8 mouse cellular contexts compared by ENCODE assay signal in the genomic region with DNA sequence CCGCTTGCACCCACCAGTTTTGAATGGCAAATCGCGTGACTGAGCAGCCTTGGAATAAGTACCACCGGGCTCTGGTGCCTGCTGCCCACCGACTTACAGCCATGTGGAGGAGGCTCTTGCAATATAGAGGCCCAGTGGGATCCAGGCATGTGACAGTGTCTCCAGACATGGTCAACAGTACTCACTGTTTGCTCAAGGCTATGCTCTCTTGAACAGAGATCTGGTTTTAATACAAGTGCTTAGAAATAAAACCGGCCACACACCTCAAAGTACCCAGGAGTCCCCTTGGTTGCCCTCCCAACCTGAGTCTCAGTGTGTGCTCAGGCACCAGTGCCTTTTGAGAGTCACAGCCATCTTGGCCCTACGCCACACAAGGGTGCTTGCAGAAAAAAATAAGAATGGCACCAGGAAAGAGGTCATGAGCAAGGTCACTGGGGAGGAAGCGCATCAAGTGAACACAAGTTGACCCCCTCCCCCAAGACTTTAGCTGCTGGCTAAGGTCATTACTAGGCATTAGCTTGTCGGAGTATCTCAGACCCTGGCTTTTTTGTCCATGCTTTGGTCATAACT. TPM values are rescaled to one million over a fixed set of nuclear protein-coding genes. Genes with fewer than 3 reads are reported as not detected.
DNase-seq lines count a peak whose midpoint lies in the region; ATAC-seq and TF ChIP-seq lines count a peak whose summit lies in the region.

A gene (minus strand): TSS at position 142 of the 570 bp plus-strand sequence.

- H3K9me3 ChIP-seq in kidney, embryonic 14.5 days (ENCODE audit: control insufficient read depth, low read length): no peaks in the 10 kb centered on the region
- no peaks in the 10 kb centered on the region for H3K9me3 ChIP-seq in hindbrain, postnatal 0 days (ENCODE audit: low read length)
- no peaks in the 10 kb centered on the region for H3K9me3 ChIP-seq in liver, embryonic 15.5 days (replicated peaks)

- no peak within 1 kb of the TSS for H3K27ac ChIP-seq in kidney, embryonic 14.5 days (ENCODE audit: low read depth, low read length)
- H3K27ac ChIP-seq in hindbrain, postnatal 0 days: peak within 1 kb of the TSS; percentile 26; the same call in 1 of the 2 replicates
- H3K27ac ChIP-seq in liver, embryonic 15.5 days (replicated peaks): peak within 1 kb of the TSS; percentile 53; the same call in 1 of the 2 replicates

- H3K9ac ChIP-seq in kidney, embryonic 14.5 days (ENCODE audit: low read depth, low read length): peak within 1 kb of the TSS; percentile 83
- H3K9ac ChIP-seq in hindbrain, postnatal 0 days (replicated peaks; ENCODE audit: low read length): peak within 1 kb of the TSS; percentile 63
- peak within 1 kb of the TSS; percentile 64 for H3K9ac ChIP-seq in liver, embryonic 15.5 days

- H3K4me2 ChIP-seq in kidney, embryonic 14.5 days (replicated peaks; ENCODE audit: low read depth, low read length): peak within 1 kb of the TSS; percentile 99
- H3K4me2 ChIP-seq in hindbrain, postnatal 0 days (ENCODE audit: low read depth, low read length): peak within 1 kb of the TSS; percentile 99
- H3K4me2 ChIP-seq in liver, embryonic 15.5 days: peak within 1 kb of the TSS; percentile 90

- whole genome bisulfite sequencing in kidney, embryonic 14.5 days: 24% methylated on average over 8 of the region's 9 CpGs
- WGBS in hindbrain, postnatal 0 days: 28% methylated on average over 9 of the region's 9 CpGs
- 32% methylated on average over 9 of the region's 9 CpGs for WGBS in liver, embryonic 15.5 days (ENCODE audit: insufficient replicate concordance)

- peaks cover 15% of the 10 kb centered on the region for H3K27me3 ChIP-seq in kidney, embryonic 14.5 days (ENCODE audit: control insufficient read depth, insufficient read depth, low read length)
- no peaks in the 10 kb centered on the region; the same call in 1 of the 2 replicates for H3K27me3 ChIP-seq in hindbrain, postnatal 0 days (ENCODE audit: insufficient read depth, low read length)
- peaks cover 54% of the 10 kb centered on the region for H3K27me3 ChIP-seq in liver, embryonic 15.5 days

- H3K36me3 ChIP-seq in kidney, embryonic 14.5 days (ENCODE audit: control insufficient read depth, insufficient read depth, low read length): no peaks in the 10 kb centered on the region
- no peaks in the 10 kb centered on the region for H3K36me3 ChIP-seq in hindbrain, postnatal 0 days (ENCODE audit: insufficient read depth, low read length)
- no peaks in the 10 kb centered on the region for H3K36me3 ChIP-seq in liver, embryonic 15.5 days (replicated peaks)

- DNase-seq in kidney, postnatal 14 days: no peak
- DNase-seq in adrenal gland, postnatal 10 days: peak; percentile 49
- no peak for DNase-seq in gastrocnemius, adult 8-10 months (ENCODE audit: low spot score in 2 of 2)
- DNase-seq in hindbrain, postnatal 0 days (ENCODE audit: low spot score): no peak
- no peak for DNase-seq in c-Kit-positive CD71-positive TER-119-positive erythroid progenitor cells, embryonic 14.5 days (ENCODE audit: low spot score)
- DNase-seq in spleen, postnatal 10 days (ENCODE audit: low spot score in 2 of 2): no peak

- H3K4me1 ChIP-seq in kidney, embryonic 14.5 days (ENCODE audit: control insufficient read depth, insufficient read depth, low read length): peaks cover 14% of the 10 kb centered on the region
- H3K4me1 ChIP-seq in hindbrain, postnatal 0 days (ENCODE audit: insufficient read depth, low read length): peaks cover 12% of the 10 kb centered on the region
- H3K4me1 ChIP-seq in liver, embryonic 15.5 days (replicated peaks): peaks cover 36% of the 10 kb centered on the region

- peak; percentile 36; the same call in 1 of the 2 replicates for ATAC-seq in kidney, embryonic 14.5 days (ENCODE audit: low FRiP score, low TSS enrichment)
- 0 out of 2 replicates have a peak, but pooled peaks have one; percentile 28 for ATAC-seq in hindbrain, postnatal 0 days
- ATAC-seq in liver, embryonic 15.5 days (ENCODE audit: insufficient read depth): no peak; the same call in 1 of the 2 replicates

- peak within 1 kb of the TSS; percentile 74 for H3K4me3 ChIP-seq in kidney, embryonic 14.5 days (ENCODE audit: low read length)
- peak within 1 kb of the TSS; percentile 75 for H3K4me3 ChIP-seq in hindbrain, postnatal 0 days (ENCODE audit: low read length)
- H3K4me3 ChIP-seq in liver, embryonic 15.5 days (replicated peaks): peak within 1 kb of the TSS; percentile 66

- no peak for TF ChIP-seq CTCF in hindbrain, postnatal 0 days (IDR thresholded peaks at IDR 0.05; ENCODE audit: low read depth)

RNA-seq across cellular contexts. Expression of the gene that starts here (rescaled TPM):
- polyA plus RNA-seq in kidney, embryonic 14.5 days (2014; fragmentation: Nextera tagmentation; extraction: Ambion mirVana): 3.7 and 6.6 TPM in 2 replicates
- 10 to 100 TPM; 19.9 to 31.0 TPM for total RNA-seq in adrenal gland, postnatal 10 days (2021)
- 10 to 100 TPM; 20.9 to 25.5 (median 22.8) TPM for total RNA-seq in gastrocnemius, adult 8-10 months (2022)
- total RNA-seq in hindbrain, postnatal 0 days (2014; rRNA removed): 50.1 and 61.4 TPM in 2 replicates
- polyA plus RNA-seq in hindbrain, postnatal 0 days (2015; fragmentation: Nextera tagmentation; extraction: Ambion mirVana): 28.7 and 29.9 TPM in 2 replicates
- 3.4 and 4.3 TPM in 2 replicates for polyA plus RNA-seq in liver, embryonic 15.5 days (2015; fragmentation: Nextera tagmentation; extraction: Ambion mirVana)
